Mouse (Mus musculus) hematopoietic stem cell, adult 5-6 weeks (primary cell): Measurements from ENCODE around the gene Clic1. TPM values are rescaled to one million over a fixed set of nuclear protein-coding genes. Genes with fewer than 3 reads are reported as not detected.
A peak's percentile ranks its signal among the peaks of the same experiment; 100 is the strongest.
"Not testable (repeated sequence)": the region's sequence is repeated elsewhere in the genome, so short reads cannot be mapped to it uniquely, and the experiment has no call there.

Experiments
- ATAC-seq, 2 experiments: fragments of 125-278 bp in 1 of 2; replicated peaks in 1 of 2; 2 replicates each; pipeline ENCODE4 v1.8.0; 2016 to 2017; ENCODE audit warnings: inconsistent platforms in 2 of 2, mild to moderate bottlenecking in 2 of 2, moderate number of reproducible peaks in 2 of 2, low read depth in 1 of 2, moderate TSS enrichment in 1 of 2; ENCODE audit not compliant: low FRiP score in 2 of 2, poor library complexity in 2 of 2, severe bottlenecking in 2 of 2, insufficient read depth in 1 of 2, low TSS enrichment in 1 of 2
- total RNA-seq: library from RNA; stranded (forward); fragments of 172-1452, 232-1000 nt; gene quantifications from 2 replicates; pipeline ENCODE4 v1.2.3, GENCODE M21; 2017

Gene Clic1
- total RNA-seq, result 294 and 299 TPM in 2 replicates

GRCm38 (mm10) chr17:35049561-35050016 lies at the start of gene Clic1:
TSS of gene Clic1 (plus strand) at chr17:35049966.
- peak; percentile 19 to 39; a peak in 3 of 4 replicates for ATAC-seq

- peak; percentile 47 to 55; a peak in 1 of 4 replicates for ATAC-seq
Observed at GRCm38 (mm10) chr17:35000717-35001451, 48.9 kb upstream of the Clic1 start, which contains the start of gene Vars. TSS of gene Vars (plus strand) at chr17:35000987.

- peak in 1 of 2 experiments; percentile 9; a peak in 1 of 4 replicates for ATAC-seq
Observed at GRCm38 (mm10) chr17:35001452-35002152, 48.2 kb upstream of the Clic1 start.

GRCm38 (mm10) chr17:35002153-35002865 lies 47.5 kb upstream of the Clic1 start:
- 0 out of 4 replicates have a peak, but pooled peaks of 1 of the 2 experiments have one; percentile 5 for ATAC-seq

GRCm38 (mm10) chr17:35003022-35003838 lies 46.5 kb upstream of the Clic1 start:
- no peak for ATAC-seq

- no peak for ATAC-seq
Observed at GRCm38 (mm10) chr17:35004075-35004717, 45.6 kb upstream of the Clic1 start.

- ATAC-seq, result no peak
Observed at GRCm38 (mm10) chr17:35005158-35005557, 44.6 kb upstream of the Clic1 start.

- ATAC-seq, result not testable (repeated sequence)
Observed at GRCm38 (mm10) chr17:35005902-35006301, 43.9 kb upstream of the Clic1 start.

GRCm38 (mm10) chr17:35007387-35007991 lies 42.3 kb upstream of the Clic1 start:
- no peak for ATAC-seq

GRCm38 (mm10) chr17:35009586-35009985 lies 40.2 kb upstream of the Clic1 start:
- no peak for ATAC-seq

- ATAC-seq, result no peak
Observed at GRCm38 (mm10) chr17:35011440-35011839, 38.3 kb upstream of the Clic1 start.

GRCm38 (mm10) chr17:35012430-35012829 lies 37.3 kb upstream of the Clic1 start:
- no peak for ATAC-seq

- ATAC-seq, result no peak
Observed at GRCm38 (mm10) chr17:35013221-35013620, 36.5 kb upstream of the Clic1 start.

- ATAC-seq, result no peak
Observed at GRCm38 (mm10) chr17:35015296-35015695, 34.5 kb upstream of the Clic1 start.

GRCm38 (mm10) chr17:35016376-35016775 lies 33.4 kb upstream of the Clic1 start, which contains the start of gene Vwa7:
TSS of gene Vwa7 (plus strand) at chr17:35016579.
- ATAC-seq, result peak; percentile 20 to 36; a peak in 2 of 4 replicates
